Mouse (Mus musculus) layer of hippocampus, adult 2 months (tissue): ENCODE data around the gene Dscaml1. TPM values are rescaled to one million over a fixed set of nuclear protein-coding genes. Genes with fewer than 3 reads are reported as not detected.

Source experiments
- DNase-seq, 2 experiments: peaks; one replicate each; pipeline ENCODE4 v3.0.0; 2022; ENCODE audit warnings: low spot score in 2 of 2
- H3K27ac ChIP-seq: fragments of 200-600 bp; 2 replicates; pipeline ENCODE4 v1.8.1; 2022
- H3K4me3 ChIP-seq: fragments of 200-600 bp; 2 replicates; pipeline ENCODE4 v1.8.1; 2022; ENCODE audit warnings: mild to moderate bottlenecking
- CTCF ChIP-seq: fragments of 200-600 bp; conservative IDR thresholded peaks from 2 replicates; pipeline ENCODE4 v1.8.1; 2022; ENCODE audit warnings: antibody characterized with exemption, mild to moderate bottlenecking, moderate library complexity
- long read RNA-seq, 2 experiments: library from polyadenylated mRNA; stranded (forward); transcript quantifications; one replicate each; pipeline ENCODE4 v2.0.0; 2021; ENCODE audit warnings: borderline mapping rate in 2 of 2
- total RNA-seq, 2 experiments: library from RNA; stranded (reverse); gene quantifications; 2 replicates each; pipeline ENCODE4 v1.2.3; 2021

Gene Dscaml1
- 100 to 1,000 TPM in 1 of 2 experiments, 10 to 100 TPM in 1; 95.8 to 102 TPM for total RNA-seq
- long read RNA-seq, experiment 1, partial matches to known transcripts: 33 of 63 reads
- long read RNA-seq, experiment 1, other reads (novel, unspliced or antisense): 28 of 63 reads
- long read RNA-seq, experiment 2, partial matches to known transcripts: 48 of 85 reads
- long read RNA-seq, experiment 2, other reads (novel, unspliced or antisense): 37 of 85 reads

GRCm38 (mm10) chr9:45426456-45426855 lies at the start of gene Dscaml1:
TSS of gene Dscaml1 (plus strand) at chr9:45426628.
- Histone ChIP-seq H3K4me3 (no peak within 1 kb of the TSS), H3K27ac (no peak within 1 kb of the TSS)
- TF ChIP-seq CTCF: no peak
- no peak for DNase-seq

GRCm38 (mm10) chr9:45376883-45377282 lies 49.5 kb upstream of the Dscaml1 start:
- DNase-seq: no peak
- Histone ChIP-seq H3K27ac (no peak overlapping the region), H3K4me3 (no peak overlapping the region)
- TF ChIP-seq CTCF: no peak

- no peak for TF ChIP-seq CTCF
- no peak overlapping the region for H3K27ac ChIP-seq
- DNase-seq: no peak
- H3K4me3 ChIP-seq: no peak overlapping the region
Measured at GRCm38 (mm10) chr9:45380411-45381251, 45.8 kb upstream of the Dscaml1 start.

- H3K27ac ChIP-seq: no peak overlapping the region; the same call in 1 of the 2 replicates
- peak in 1 of 2 experiments; percentile 36 for DNase-seq
- no peak for TF ChIP-seq CTCF
- H3K4me3 ChIP-seq: no peak overlapping the region
Measured at GRCm38 (mm10) chr9:45382336-45382735, 44.1 kb upstream of the Dscaml1 start.

- no peak overlapping the region for H3K4me3 ChIP-seq
- no peak for DNase-seq
- no peak overlapping the region for H3K27ac ChIP-seq
- no peak for TF ChIP-seq CTCF
Measured at GRCm38 (mm10) chr9:45382834-45383233, 43.6 kb upstream of the Dscaml1 start.

GRCm38 (mm10) chr9:45383883-45384282 lies 42.5 kb upstream of the Dscaml1 start:
- H3K4me3 ChIP-seq: no peak overlapping the region
- TF ChIP-seq CTCF: no peak
- no peak for DNase-seq
- no peak overlapping the region for H3K27ac ChIP-seq

- no peak for DNase-seq
- no peak overlapping the region for H3K4me3 ChIP-seq
- TF ChIP-seq CTCF: peak; percentile 35; the same call in 1 of the 2 replicates
- H3K27ac ChIP-seq: no peak overlapping the region
Measured at GRCm38 (mm10) chr9:45386698-45387097, 39.7 kb upstream of the Dscaml1 start.

GRCm38 (mm10) chr9:45388385-45388994 lies 37.9 kb upstream of the Dscaml1 start:
- peak; percentile 76 to 92 for DNase-seq
- no peak overlapping the region for H3K4me3 ChIP-seq
- H3K27ac ChIP-seq: no peak overlapping the region
- TF ChIP-seq CTCF: peak; percentile 99

- DNase-seq: no peak
- TF ChIP-seq CTCF: no peak
- Histone ChIP-seq H3K27ac (no peak overlapping the region), H3K4me3 (no peak overlapping the region)
Measured at GRCm38 (mm10) chr9:45389596-45389995, 36.8 kb upstream of the Dscaml1 start.

- no peak for TF ChIP-seq CTCF
- no peak overlapping the region for H3K27ac ChIP-seq
- H3K4me3 ChIP-seq: no peak overlapping the region
- no peak for DNase-seq
Measured at GRCm38 (mm10) chr9:45391299-45391698, 35.1 kb upstream of the Dscaml1 start.

- no peak overlapping the region for H3K27ac ChIP-seq
- DNase-seq: no peak
- H3K4me3 ChIP-seq: no peak overlapping the region
- no peak for TF ChIP-seq CTCF
Measured at GRCm38 (mm10) chr9:45395218-45395617, 31.2 kb upstream of the Dscaml1 start.

- Histone ChIP-seq H3K4me3 (no peak overlapping the region), H3K27ac (no peak overlapping the region)
- TF ChIP-seq CTCF: no peak
- DNase-seq: no peak
Measured at GRCm38 (mm10) chr9:45395796-45396195, 30.6 kb upstream of the Dscaml1 start.

- no peak for TF ChIP-seq CTCF
- no peak overlapping the region for H3K27ac ChIP-seq
- H3K4me3 ChIP-seq: no peak overlapping the region
- DNase-seq: no peak
Measured at GRCm38 (mm10) chr9:45398336-45398735, 28.1 kb upstream of the Dscaml1 start.
